Mouse (Mus musculus) small intestine, adult 2 months (tissue): Measurements from ENCODE around the gene Slc45a3.

Experiments
- CTCF ChIP-seq: fragments of 200-500 bp; IDR thresholded peaks from 2 replicates; pipeline ENCODE4 v1.5.1; 2012; ENCODE audit warnings: low read depth, mild to moderate bottlenecking, control low read depth, inconsistent platforms, low read length, moderate library complexity, mixed read lengths; ENCODE audit not compliant: insufficient replicate concordance, insufficient read length; ENCODE audit errors: extremely low read depth
- POLR2A ChIP-seq: fragments of 200-500 bp; IDR thresholded peaks from 2 replicates; pipeline ENCODE4 v1.6.1; 2012; ENCODE audit warnings: low read depth, mild to moderate bottlenecking, control low read depth, inconsistent platforms, low read length, moderate library complexity

DNA sequence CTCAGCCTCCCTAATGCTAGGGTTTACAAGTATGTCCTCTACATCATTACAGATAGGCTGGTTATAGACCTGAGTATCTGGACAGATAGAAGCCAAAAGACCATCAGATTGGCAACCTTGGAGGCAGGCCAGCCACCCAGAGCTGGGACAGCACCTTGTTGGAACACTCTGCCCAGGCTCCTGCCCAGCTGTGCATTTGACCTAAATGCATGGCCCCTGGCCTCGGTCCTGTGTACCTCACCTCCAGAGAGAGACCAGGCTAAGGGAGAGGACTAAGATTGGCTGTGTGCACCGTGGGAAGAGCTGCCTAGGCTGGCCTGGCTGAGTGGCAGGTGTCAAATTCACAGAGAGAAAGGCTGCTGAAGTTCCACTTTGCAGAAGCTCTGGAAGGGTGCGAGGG is 5.8 kb downstream of the Slc45a3 start:
- TF ChIP-seq POLR2A: no peak
- no peak for TF ChIP-seq CTCF
